Mouse (Mus musculus) embryo, embryonic 9.5 days (tissue): Measurements from ENCODE around the gene Lhx6.

ENCODE experiments used
- DNase-seq: peaks from one replicate; pipeline ENCODE4 v3.0.0-alpha.2; 2017; ENCODE audit errors: extremely low spot score

The Lhx6 gene

DNA sequence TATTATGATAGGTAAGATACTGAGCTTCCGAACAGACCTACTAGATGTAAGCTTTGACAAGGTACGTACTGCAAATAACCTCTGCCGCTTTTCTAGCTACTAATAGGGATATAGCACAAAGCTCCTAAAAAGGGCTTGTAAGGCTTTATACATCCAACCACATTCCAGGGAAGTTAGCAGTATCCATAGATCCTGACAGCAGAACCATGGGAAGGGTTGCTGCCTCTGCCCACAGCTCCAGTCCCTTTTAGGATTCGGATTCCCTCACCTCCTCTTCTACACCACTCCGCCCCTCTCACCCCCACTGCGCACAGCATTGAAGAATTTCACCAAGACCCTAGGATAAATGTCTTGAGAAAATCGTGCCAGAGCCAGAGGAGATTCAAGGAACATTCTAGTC, 11.9 kb downstream of the Lhx6 start:
- no peak for DNase-seq

GRCm38 (mm10) chr2:36092748-36093147, 12.5 kb downstream of the Lhx6 start:
- DNase-seq: no peak

DNA sequence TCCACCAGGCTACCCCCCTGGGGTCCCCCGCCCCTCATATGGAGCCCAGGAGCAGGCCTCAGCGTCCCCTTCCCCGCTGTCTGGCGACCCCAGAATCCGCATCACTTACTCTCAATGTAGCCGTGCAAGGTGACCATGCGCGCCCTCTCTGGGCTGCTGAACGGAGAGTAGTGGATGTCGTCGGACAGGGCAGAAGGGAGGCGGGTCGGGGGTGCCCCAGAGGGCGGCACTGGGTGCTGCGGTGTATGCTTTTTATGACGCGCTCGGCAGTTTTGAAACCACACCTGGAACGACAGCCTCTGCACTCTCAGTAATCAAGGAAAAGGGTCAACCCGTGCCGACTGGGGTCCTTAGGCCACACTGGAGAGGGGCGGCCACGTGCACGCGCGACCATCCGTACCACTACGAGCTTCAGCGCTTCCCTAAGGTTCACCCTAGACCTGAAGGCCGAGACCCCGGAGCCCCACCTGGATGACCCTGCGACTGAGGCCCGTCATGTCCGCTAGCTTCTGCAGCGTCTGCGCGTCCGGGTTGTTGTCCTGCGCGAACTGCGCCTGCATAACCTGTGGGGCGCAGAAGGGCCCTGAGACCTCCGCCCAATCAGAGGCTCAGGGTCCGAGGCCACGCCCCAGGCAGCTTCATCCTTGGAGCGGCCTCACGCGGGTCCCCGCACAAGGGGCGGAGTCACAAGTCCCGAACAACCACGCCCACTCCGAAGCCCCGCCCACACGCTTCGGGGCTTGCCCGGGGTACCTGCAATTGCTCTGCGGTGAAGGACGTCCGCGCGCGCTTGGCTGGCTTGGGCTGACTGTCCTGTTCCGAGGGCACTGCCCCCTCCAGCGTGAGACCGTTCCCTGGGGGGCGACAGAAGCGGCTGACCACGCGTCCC, 14.1 kb downstream of the Lhx6 start:
- DNase-seq: peak; percentile 89

DNA sequence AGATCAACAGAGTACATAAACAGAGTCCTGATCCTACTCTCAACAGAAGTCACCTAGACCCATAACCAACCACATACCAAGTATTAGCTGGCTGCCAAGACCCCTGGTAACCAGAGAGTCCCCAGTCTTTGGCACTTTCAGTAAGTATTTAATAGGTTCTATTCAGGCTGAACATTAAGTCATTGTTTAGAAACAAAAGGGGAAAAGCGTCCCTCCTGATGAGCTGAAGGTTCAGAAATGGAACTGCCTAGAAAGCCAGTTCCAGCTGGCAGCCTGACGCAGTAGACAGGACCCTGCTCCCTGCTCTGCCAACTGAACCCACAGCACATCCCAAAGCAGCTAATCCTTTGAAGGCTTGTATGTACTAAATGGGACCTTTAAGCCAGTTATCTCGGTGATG, 16.0 kb downstream of the Lhx6 start:
- DNase-seq: no peak

DNA sequence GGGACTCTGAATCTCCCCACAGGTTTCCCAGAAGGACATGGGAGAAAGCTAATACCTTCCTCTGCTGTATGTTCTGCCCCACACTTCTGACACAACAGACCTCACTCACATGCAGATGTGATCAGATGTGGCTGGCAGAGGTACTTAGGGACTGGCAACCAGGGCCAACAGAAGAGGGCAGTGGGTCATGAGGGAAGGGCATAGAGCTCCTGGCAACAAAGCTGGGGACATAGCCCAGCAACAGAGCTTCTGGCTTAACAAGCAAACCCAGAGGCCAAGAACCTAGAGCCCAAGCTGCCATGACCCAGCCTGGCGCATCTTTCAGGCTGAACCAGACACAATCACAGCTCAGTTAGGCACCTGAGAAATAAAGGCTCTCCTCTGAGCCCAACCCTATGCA, 20.2 kb downstream of the Lhx6 start:
- DNase-seq: no peak

GRCm38 (mm10) chr2:36082802-36083580, 22.2 kb downstream of the Lhx6 start:
- DNase-seq: no peak

GRCm38 (mm10) chr2:36081446-36081845, 23.8 kb downstream of the Lhx6 start:
- DNase-seq: peak; percentile 19

DNA sequence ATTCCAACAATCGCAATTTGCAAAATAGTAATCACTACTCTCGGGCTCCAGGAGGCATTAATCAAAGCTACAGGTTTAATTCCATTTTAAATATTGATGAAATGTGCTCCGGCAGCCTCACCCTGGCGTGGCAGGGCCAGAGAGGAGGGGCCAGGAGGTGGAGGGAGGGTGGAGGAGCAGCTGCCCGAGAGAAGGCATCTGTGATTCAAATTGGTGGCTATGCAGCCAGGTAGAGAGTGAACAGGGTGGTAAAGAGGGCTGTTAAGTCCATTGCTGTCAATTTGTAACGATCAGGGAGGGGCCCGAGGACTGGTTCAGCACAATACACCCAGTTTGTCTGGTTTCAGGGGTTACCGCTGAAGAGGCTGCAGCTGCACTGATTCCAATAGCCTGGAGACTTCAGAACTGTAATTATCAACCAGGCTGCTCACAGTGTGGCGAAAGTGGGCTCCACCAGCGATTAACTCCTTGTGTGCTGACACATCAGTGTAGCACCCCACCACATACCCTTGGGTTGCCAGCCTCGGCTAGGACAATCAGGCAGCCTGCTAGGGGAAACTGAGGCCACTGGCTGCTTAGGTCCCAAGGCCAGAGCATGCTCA, 27.9 kb downstream of the Lhx6 start:
- DNase-seq: no peak

- DNase-seq: no peak
Observed at GRCm38 (mm10) chr2:36075210-36075609, 30.0 kb downstream of the Lhx6 start.

DNA sequence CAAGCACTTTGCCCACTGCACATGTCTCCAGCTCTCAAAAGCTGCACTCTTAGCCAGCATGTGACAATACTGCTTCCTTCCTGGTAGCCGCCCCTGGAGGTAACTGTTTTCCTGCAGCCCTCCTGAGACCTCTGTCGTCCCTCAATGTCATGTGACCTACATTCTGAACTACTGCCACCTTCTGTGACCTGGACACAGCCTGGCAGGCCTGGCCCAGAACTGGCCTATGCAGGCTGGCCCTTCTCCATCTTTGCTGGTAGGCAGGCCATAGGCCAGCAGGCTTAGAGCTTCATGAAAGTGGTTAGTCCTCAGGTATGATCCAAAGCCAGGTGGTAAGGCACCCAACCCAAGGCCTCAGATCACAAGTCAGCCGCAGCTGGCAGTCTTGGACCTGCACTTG, 31.4 kb downstream of the Lhx6 start:
- DNase-seq: no peak

GRCm38 (mm10) chr2:36071660-36072305, 33.4 kb downstream of the Lhx6 start:
- no peak for DNase-seq

DNA sequence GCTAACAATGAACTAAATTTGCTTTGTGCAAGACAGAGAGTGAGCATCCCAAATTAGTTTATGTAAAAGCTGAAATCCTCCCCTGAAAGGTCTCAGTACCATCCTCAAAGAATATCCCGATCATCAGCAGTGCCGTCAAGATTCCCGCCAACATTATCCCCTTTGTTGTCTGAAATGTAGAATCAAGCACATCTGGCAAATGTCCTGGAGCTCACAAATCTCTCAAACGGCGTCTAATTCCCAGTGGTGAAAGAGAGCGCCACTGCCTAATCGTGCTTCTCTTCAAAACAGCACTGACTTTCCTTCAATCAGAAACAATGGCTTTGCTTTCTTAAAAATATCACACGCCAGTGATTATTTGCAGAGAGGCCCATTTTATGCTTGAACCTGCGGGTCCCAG, 38.1 kb downstream of the Lhx6 start:
- DNase-seq: no peak

- DNase-seq: no peak
Observed at GRCm38 (mm10) chr2:36061409-36061808, 43.8 kb downstream of the Lhx6 start.

DNA sequence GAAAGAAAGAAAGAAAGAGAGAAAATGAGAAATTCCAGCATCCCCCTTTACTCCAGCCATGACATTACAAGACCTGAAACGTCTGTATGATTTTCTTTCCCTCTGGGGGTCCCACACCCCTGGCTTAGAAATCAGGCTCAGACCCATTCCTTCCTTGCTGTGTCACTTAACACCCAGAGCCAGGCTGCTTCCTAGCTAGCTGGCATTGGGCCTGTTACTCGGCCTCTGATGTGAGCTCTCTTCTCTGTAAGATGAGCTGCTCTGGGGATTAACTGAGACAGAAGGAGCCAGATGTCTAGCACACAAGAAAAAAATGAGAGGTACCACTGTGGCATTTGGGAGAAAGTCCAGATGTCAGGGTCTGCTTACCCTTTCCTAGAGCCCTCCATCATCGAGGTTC, 49.0 kb downstream of the Lhx6 start:
- no peak for DNase-seq

DNA sequence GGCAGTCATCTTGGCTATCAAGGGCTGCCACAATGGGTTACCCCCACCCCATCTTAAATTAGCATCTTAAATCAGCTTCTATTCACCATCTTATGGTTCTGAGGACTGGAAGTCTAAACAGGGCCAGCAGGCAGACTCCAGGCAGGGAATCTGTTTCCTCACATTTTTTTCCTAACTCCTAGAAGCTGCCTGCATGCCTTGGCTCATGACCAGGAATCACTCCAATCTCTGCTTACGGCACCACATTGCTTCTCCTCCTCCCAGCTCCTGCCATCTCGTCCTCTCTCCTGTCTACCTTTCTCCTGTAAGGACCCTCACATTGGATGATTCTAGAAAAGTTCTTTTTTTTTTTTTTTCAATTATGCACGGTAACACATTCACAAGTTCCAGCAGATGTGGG, 52.0 kb downstream of the Lhx6 start:
- no peak for DNase-seq

DNA sequence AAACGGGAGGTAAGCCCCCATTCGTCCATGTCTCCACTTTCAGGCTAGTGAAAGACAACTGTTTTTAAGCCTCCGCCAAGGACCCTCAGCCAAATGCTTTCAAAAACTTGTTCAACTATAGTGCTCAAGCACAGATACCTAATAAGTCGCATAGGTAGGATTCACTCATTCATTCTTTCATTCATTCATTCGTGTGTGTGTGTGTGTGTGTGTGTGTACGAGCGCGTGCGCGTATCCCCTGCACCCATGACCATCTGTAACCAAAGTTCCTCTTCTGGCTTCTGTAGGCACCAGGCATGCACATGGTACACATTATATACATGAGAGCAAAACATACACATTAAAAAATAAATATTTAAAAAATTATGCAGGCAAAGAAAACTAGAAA, 55.6 kb downstream of the Lhx6 start:
- DNase-seq: no peak

- peak; percentile 99 for DNase-seq
Observed at GRCm38 (mm10) chr2:36048748-36049566, 56.3 kb downstream of the Lhx6 start, which contains the start of the genes Ndufa8 and Morn5. Gene Ndufa8, minus strand, starts transcription at chr2:36049406. Gene Morn5, plus strand, starts transcription at chr2:36049458.

GRCm38 (mm10) chr2:36048164-36048563, 57.0 kb downstream of the Lhx6 start:
- DNase-seq: no peak

DNA sequence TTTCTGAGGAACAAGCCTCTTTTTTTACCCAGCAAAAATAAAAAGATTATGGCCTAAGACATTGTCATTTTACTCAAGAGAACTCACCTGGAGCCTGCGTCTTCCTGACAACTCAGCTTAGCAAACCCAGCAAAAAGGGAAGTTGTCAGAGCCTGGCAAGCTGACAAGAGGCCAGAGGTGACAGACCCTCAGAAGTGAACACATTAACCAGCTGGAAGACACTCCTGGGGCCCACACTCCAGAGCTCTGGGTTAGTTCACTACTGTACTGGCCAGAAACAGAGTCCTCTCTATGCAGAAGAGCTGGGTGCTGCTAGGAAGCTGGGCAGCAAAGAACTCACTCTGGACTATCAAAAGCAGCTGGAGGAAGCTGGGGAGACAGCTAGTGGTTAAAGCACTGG, 64.3 kb downstream of the Lhx6 start:
- no peak for DNase-seq

- DNase-seq: no peak
Observed at GRCm38 (mm10) chr2:36039297-36039985, 65.8 kb downstream of the Lhx6 start.
